Mouse (Mus musculus) T-cell, adult 2 months (primary cell): ENCODE results near the gene Hnf4a.
A peak's percentile ranks its signal among the peaks of the same experiment; 100 is the strongest.
"Not testable (repeated sequence)": the region's sequence is repeated elsewhere in the genome, so short reads cannot be mapped to it uniquely, and the experiment has no call there.

ENCODE experiments used
- DNase-seq: peaks from one replicate; pipeline ENCODE4 v3.0.0; 2022; ENCODE audit warnings: low spot score

Hnf4a gene

GRCm38 (mm10) chr2:163595119-163595518, 88.5 kb downstream of the Hnf4a start:
- DNase-seq = no peak

- no peak for DNase-seq
Observed at GRCm38 (mm10) chr2:163596057-163596872, 89.7 kb downstream of the Hnf4a start.

GRCm38 (mm10) chr2:163596873-163597155, 90.2 kb downstream of the Hnf4a start:
- DNase-seq = no peak

- peak; percentile 70 for DNase-seq
Observed at GRCm38 (mm10) chr2:163597661-163598060, 91.1 kb downstream of the Hnf4a start.

- DNase-seq = peak; percentile 67
Observed at GRCm38 (mm10) chr2:163599226-163599625, 92.6 kb downstream of the Hnf4a start.

GRCm38 (mm10) chr2:163601066-163601465, 94.5 kb downstream of the Hnf4a start:
- no peak for DNase-seq

GRCm38 (mm10) chr2:163601712-163602100, 95.1 kb downstream of the Hnf4a start:
- DNase-seq = no peak

GRCm38 (mm10) chr2:163602101-163602971, 95.7 kb downstream of the Hnf4a start, which contains the start of gene Ttpal:
Gene Ttpal, plus strand, starts transcription at chr2:163602314.
- DNase-seq = peak; percentile 92

- DNase-seq = no peak
Observed at GRCm38 (mm10) chr2:163606161-163606560, 99.6 kb downstream of the Hnf4a start.

GRCm38 (mm10) chr2:163608008-163608407, 101.4 kb downstream of the Hnf4a start:
- no peak for DNase-seq

GRCm38 (mm10) chr2:163609281-163609975, 102.8 kb downstream of the Hnf4a start:
- DNase-seq = no peak

- DNase-seq = no peak
Observed at GRCm38 (mm10) chr2:163611176-163611575, 104.6 kb downstream of the Hnf4a start.

GRCm38 (mm10) chr2:163613206-163613605, 106.6 kb downstream of the Hnf4a start:
- no peak for DNase-seq

- DNase-seq = no peak
Observed at GRCm38 (mm10) chr2:163613990-163614389, 107.4 kb downstream of the Hnf4a start.

GRCm38 (mm10) chr2:163615401-163615800, 108.8 kb downstream of the Hnf4a start:
- no peak for DNase-seq

- no peak for DNase-seq
Observed at GRCm38 (mm10) chr2:163615906-163616651, 109.5 kb downstream of the Hnf4a start.

GRCm38 (mm10) chr2:163616652-163617227, 110.1 kb downstream of the Hnf4a start:
- DNase-seq = no peak

- no peak for DNase-seq
Observed at GRCm38 (mm10) chr2:163617232-163617863, 110.7 kb downstream of the Hnf4a start.

GRCm38 (mm10) chr2:163617874-163618273, 111.3 kb downstream of the Hnf4a start:
- no peak for DNase-seq

- peak; percentile 62 for DNase-seq
Observed at GRCm38 (mm10) chr2:163620451-163620850, 113.8 kb downstream of the Hnf4a start.

GRCm38 (mm10) chr2:163621401-163621800, 114.8 kb downstream of the Hnf4a start:
- DNase-seq = not testable (repeated sequence)
